Mouse (Mus musculus) megakaryocyte, embryonic 14.5 days (primary cell): ENCODE measurements at regions not wholly inside any gene's neighbourhood (a gene's known extent, or its start where the extent isn't known, plus 50 kb on each side); places are given as distances from the start of the nearest gene placed in this dataset.

ENCODE experiments used
- H3K27me3 ChIP-seq: replicated peaks from 2 replicates; pipeline ENCODE3; 2012; ENCODE audit warnings: inconsistent platforms
- H3K36me3 ChIP-seq: replicated peaks from 2 replicates; pipeline ENCODE3; 2012; ENCODE audit warnings: low read length, inconsistent platforms, mixed read lengths
- H3K4me1 ChIP-seq: 2 replicates; pipeline ENCODE4 v1.6.1; 2012; ENCODE audit warnings: inconsistent platforms
- H3K4me3 ChIP-seq: replicated peaks from 2 replicates; pipeline ENCODE3; 2012; ENCODE audit warnings: moderate library complexity, mild to moderate bottlenecking, inconsistent platforms
- H3K9me3 ChIP-seq: 2 replicates; pipeline ENCODE4 v1.6.1; 2012; ENCODE audit warnings: inconsistent platforms
- FLI1 ChIP-seq: IDR thresholded peaks from 2 replicates; pipeline ENCODE4 v1.6.1; 2012; ENCODE audit warnings: low read length, inconsistent platforms, mixed read lengths
- GATA1 ChIP-seq: IDR thresholded peaks from 3 replicates; pipeline ENCODE4 v1.6.1; 2012; ENCODE audit warnings: mixed read lengths, low read length, inconsistent platforms, borderline replicate concordance

DNA sequence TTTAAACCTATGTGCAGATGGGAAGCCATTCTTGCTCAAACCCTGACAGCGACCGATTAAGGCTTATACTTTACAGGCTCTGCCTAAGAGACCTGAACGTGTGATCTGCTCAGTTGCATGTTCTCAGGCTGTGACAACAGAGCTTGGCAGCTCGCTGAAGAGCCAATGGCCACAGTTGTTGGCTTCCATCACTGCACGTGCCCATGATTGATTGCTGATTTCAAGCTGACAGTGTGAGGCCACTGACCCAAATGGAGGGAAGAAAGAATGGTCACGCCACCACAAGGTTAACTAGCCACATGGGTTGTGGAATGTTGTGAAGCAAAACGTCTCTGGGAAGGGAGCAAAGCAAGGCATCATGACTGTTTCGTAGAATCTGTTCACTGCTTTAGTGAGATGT, 303.8 kb downstream of the Gadd45g start:
- Histone ChIP-seq H3K9me3 (peaks cover 20% of the 10 kb centered on the region), H3K27me3 (peaks cover 52% of the 10 kb centered on the region), H3K36me3 (no peaks in the 10 kb centered on the region), H3K4me3 (no peak overlapping the region), H3K4me1 (peaks cover 39% of the 10 kb centered on the region)
- TF ChIP-seq GATA1: no peak

DNA sequence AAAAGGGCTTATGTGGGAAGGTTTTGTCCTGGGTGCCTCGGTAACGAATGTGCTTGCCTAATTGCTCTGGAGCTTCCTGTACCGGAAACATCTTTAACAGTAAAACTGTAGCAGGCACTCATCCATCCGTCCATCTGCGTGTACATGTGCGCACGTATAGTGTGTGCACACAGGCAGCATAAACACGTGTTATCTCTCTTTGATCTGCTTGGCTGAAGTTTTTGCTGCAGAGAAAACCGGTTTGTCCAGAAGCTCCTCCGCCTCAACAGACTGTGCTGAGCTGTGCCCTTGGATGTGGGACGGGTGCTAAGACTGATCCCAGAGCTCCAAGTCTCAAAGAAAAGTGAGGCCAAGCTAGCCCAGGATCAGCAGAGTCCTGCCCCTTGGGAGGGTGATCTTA, 305.3 kb downstream of the Gadd45g start:
- Histone ChIP-seq H3K36me3 (no peaks in the 10 kb centered on the region), H3K9me3 (peaks cover 17% of the 10 kb centered on the region), H3K4me1 (peaks cover 52% of the 10 kb centered on the region), H3K27me3 (peaks cover 40% of the 10 kb centered on the region), H3K4me3 (no peak overlapping the region)
- TF ChIP-seq GATA1: no peak
- TF ChIP-seq FLI1: no peak

DNA sequence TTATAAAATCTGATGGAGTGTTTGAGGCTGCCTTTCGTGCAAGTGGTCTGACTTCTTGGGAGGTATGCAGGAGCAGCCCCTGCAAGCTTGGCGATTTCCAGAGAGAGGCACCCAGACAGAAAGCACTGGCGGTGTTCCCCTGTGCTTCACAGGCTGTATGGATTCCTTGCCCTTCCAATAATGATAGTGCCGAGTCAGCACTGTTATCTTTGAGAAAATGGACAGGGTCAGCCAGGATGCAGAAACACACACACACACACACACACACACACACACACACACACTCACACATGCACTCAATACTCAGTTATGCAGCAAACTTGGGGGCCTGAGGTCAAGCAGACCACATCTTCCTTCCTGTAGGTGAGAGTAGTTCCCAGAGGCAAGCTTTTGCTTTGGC, 305.7 kb downstream of the Gadd45g start:
- Histone ChIP-seq H3K27me3 (peaks cover 40% of the 10 kb centered on the region), H3K4me3 (no peak overlapping the region), H3K9me3 (peaks cover 17% of the 10 kb centered on the region), H3K36me3 (no peaks in the 10 kb centered on the region), H3K4me1 (peaks cover 52% of the 10 kb centered on the region)
- TF ChIP-seq FLI1 (no peak), GATA1 (no peak)

DNA sequence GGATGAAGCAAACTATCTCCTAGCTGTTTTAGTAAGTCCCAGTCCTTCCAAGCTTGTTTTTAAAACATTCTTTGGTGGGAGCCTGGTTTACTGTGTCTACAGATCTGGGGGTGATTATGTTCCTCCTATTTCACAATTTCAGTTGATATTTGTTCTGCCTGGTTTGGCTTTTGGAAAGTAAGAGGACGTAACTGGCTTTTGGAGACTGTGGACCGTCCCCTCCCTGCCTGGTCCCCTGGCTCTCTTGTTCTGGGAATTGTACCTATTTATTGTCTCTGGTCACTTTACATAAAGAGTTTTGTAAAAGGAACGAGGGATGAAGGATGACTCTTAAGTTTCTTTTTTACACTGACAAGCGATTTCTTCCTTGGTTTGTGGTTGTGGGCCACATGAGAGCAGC, 306.6 kb downstream of the Gadd45g start:
- H3K4me1 ChIP-seq: peaks cover 52% of the 10 kb centered on the region
- TF ChIP-seq FLI1 (no peak), GATA1 (no peak)

DNA sequence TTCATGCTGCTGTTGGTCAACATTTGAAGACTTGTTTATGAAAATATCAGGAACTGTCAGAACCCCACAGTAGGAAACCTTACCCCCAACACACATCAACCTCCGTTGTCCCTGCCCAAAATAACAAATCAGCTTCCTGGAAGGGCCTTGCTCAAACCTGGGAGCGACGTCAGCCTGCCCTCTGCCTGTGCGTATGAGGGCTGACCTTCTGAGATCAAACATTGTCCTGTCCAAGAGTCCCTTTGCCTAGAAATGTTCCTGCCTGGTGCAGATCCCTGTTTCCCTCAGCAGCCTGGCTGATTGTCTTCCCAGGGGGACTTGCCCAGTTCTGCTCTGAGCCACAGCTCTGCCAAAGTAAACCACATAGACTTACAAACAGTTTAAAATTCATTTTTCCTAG, 307.1 kb downstream of the Gadd45g start:
- TF ChIP-seq FLI1 (no peak), GATA1 (no peak)
- Histone ChIP-seq H3K36me3 (no peaks in the 10 kb centered on the region), H3K27me3 (peaks cover 30% of the 10 kb centered on the region), H3K4me1 (peaks cover 52% of the 10 kb centered on the region), H3K4me3 (no peak overlapping the region), H3K9me3 (peaks cover 17% of the 10 kb centered on the region)

More for the DNA sequence above, 306.6 kb downstream of the Gadd45g start:
- Histone ChIP-seq H3K27me3 (peaks cover 36% of the 10 kb centered on the region), H3K9me3 (peaks cover 17% of the 10 kb centered on the region), H3K4me3 (peak overlapping the region; percentile 56), H3K36me3 (no peaks in the 10 kb centered on the region)

DNA sequence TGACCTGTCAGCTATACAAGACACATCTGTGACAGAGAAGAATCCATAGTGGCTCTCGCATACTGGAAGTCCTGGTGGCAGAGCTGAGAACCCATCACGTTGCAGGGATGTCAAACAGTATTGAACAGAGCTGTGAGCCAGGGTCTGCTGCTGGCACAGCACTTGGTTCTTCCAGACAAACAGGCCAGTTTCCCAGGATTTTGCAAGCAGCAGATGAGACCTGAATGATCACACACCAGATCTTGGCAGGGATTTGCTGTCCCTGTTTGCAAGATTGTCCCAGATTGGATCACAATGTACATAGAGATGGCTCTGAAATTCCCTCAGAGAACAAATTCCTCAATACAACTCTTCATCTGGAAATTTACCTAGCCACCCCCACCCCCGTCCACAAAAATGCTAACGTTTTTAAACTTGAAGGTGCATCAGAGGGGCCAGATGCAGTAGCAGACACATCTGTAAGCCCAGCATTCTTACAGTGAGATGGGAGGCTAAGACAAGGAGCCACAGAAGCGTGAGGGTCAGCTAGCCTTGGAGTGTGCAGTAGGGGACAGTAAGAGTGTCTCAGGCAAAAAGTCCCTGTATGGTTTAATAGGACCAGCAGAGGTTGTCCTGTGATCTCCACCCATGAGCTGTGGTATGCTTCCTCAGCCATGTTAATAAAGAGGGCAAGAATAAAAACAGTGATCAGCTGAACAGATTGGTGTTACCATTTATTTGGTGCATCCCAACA, 307.8 kb downstream of the Gadd45g start:
- no peak for TF ChIP-seq GATA1
- TF ChIP-seq FLI1: no peak
- H3K4me1 ChIP-seq: peaks cover 52% of the 10 kb centered on the region
- H3K9me3 ChIP-seq: peaks cover 16% of the 10 kb centered on the region
- peaks cover 31% of the 10 kb centered on the region for H3K27me3 ChIP-seq
- no peaks in the 10 kb centered on the region for H3K36me3 ChIP-seq
- H3K4me3 ChIP-seq: no peak overlapping the region

DNA sequence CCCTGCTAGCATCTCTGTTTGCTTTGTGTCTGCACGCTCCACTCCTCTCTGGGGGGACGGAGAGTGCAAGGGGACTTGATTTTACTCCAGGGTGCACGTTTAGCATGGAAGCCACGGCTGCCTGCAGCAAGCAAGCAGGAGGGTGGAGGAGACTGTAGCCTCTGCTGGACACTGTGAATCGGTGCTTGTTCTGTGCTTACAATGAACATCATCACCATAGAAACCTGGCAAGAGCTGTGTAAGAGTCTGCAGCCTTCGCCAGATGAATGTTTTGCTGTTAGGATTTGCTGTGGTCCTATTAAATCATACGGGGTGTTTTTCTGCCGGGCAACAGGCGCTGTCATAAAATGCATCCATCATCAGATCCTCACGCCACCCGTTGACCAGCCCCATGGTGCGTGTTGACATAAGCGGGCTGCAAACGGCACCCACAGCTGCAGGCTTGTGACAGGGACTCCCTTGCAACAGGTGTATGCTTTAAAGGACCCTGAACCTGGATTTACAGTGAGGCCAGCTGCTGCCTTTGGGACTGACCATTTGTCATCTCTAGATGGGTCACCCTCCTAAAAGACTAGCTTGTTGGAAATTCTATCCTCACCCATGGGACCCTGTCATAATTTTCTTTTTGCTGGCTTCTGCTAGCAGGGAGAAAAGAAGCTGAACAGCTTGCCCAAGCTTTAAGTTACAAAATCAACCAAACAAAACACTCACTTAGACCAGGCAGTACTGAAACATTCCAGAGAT, 308.5 kb downstream of the Gadd45g start:
- Histone ChIP-seq H3K4me1 (peaks cover 52% of the 10 kb centered on the region), H3K4me3 (no peak overlapping the region), H3K9me3 (peaks cover 9% of the 10 kb centered on the region), H3K27me3 (peaks cover 29% of the 10 kb centered on the region), H3K36me3 (no peaks in the 10 kb centered on the region)
- TF ChIP-seq FLI1 (no peak), GATA1 (no peak)

DNA sequence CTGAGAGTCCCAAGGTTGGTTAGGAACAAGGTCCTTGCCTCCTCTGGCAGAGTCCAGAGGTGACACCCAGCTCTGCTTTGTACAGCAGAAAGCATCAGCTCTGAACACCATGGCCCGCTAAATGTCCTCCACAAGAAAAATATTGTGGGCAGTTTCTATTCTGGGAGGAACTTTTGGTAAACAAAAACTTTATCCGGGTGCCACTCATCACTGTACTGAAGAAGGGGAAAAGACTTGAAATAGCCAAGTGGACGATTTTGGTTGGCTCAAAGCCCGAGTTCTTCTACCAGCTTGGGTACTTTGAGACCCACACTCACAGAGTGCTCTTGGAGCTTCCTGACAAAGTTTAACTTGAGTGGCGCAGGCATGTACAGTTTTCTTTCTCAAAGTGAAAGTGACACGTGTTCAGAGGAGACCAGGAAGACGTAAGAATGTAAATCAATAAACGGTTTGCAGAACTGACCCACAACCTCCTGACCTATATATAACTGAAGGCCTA, 309.2 kb downstream of the Gadd45g start:
- Histone ChIP-seq H3K4me1 (peaks cover 52% of the 10 kb centered on the region), H3K27me3 (peaks cover 25% of the 10 kb centered on the region), H3K4me3 (peak overlapping the region; percentile 33), H3K36me3 (no peaks in the 10 kb centered on the region), H3K9me3 (peaks cover 2% of the 10 kb centered on the region)
- TF ChIP-seq FLI1 (no peak), GATA1 (no peak)

DNA sequence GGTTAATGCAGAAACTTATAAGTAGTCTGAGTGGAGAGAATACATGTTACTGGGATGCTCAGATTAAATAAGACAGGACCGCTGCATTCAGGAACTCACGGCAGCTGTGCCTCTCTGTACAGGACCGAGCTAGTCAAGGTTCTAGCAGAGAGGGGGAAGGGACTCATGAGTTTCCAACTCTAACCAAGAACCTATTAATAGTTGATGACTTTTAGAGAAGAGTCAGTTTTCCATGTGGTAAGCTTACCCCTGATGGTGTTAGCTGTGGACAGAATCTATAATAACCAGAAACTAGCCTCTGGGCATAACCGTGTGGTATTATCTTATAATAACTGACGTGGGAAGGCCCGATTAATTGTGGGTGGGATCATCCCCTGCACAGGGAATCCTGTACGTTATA, 316.2 kb downstream of the Gadd45g start:
- H3K4me1 ChIP-seq: peaks cover 4% of the 10 kb centered on the region
- no peaks in the 10 kb centered on the region for H3K9me3 ChIP-seq
- TF ChIP-seq GATA1: no peak
- TF ChIP-seq FLI1: no peak
- H3K36me3 ChIP-seq: no peaks in the 10 kb centered on the region
- H3K27me3 ChIP-seq: peaks cover 20% of the 10 kb centered on the region
- no peak overlapping the region for H3K4me3 ChIP-seq

DNA sequence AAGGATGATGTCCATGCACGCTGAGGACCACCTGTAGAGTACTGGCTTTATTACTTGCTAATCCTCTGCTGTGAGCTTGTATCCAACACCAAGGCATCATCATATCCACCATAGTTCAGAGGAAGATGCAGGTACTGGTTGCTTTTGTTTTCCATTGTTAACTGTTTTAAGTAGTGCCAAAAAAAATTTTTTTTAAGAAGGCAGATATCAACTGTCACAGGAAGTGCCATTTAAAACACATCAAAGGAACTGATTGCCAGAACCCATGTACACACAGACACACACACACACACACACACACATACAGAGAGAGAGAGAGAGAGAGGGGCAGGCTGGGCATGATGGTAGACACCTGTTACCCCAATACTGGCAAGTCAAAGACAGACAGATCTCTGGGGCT, 319.1 kb downstream of the Gadd45g start:
- Histone ChIP-seq H3K27me3 (peaks cover 30% of the 10 kb centered on the region), H3K4me1 (peaks cover 24% of the 10 kb centered on the region), H3K36me3 (no peaks in the 10 kb centered on the region), H3K9me3 (0 out of 2 replicates have a peak, but pooled peaks cover 3% of the 10 kb centered on the region), H3K4me3 (no peak overlapping the region)
- TF ChIP-seq FLI1 (no peak), GATA1 (no peak)
